In genomic region chr14:22445161-22445821, GRCm38 (mm10) we compare ENCODE assay signal across 9 mouse cellular contexts.
DNase-seq lines count a peak whose midpoint lies in the region; ATAC-seq and TF ChIP-seq lines count a peak whose summit lies in the region.
"Had no signal": no experiment of that assay in that cellular context is flagged by ENCODE, and none has a peak within 500 bp of the region (broad histone marks: within the 10 kb centered on the region; RNA-seq: fewer than 3 reads in every experiment).

No protein-coding gene starts in this region.

- no peak overlapping the region for H3K4me3 ChIP-seq in left cerebral cortex, adult 2 months

- TF ChIP-seq CTCF in left cerebral cortex, adult 2 months (IDR thresholded peaks at IDR 0.05): no peak

- no peak for ATAC-seq in inflammation-experienced regulatory T-cells, adult 6 months

- intact Hi-C loops in left cerebral cortex, adult 2 months (cut with DNase I): loop anchor here (1.0 to 5.0 kb wide), 3 partner anchors 81 to 458 kb away; no protein-coding TSS in a partner anchor

- peak; percentile 36 to 49 for DNase-seq in frontal cortex, postnatal 36 days (ENCODE audit: low spot score in 2 of 2)
- DNase-seq in frontal cortex, postnatal 25 days (ENCODE audit: low spot score in 2 of 2): no peak
- DNase-seq in right cerebral cortex, postnatal 25 days: peak; percentile 25
- DNase-seq in right cerebral cortex, postnatal 4 days: no peak
- DNase-seq in left cerebral cortex, adult 2 months (ENCODE audit: extremely low spot score in 1 of 2, low spot score in 2 of 2): peak; percentile 11 to 23
- peak; percentile 54 for DNase-seq in telencephalon, adult 2 months (ENCODE audit: low read depth, low spot score)
- DNase-seq in spleen, postnatal 10 days (ENCODE audit: low spot score in 2 of 2): no peak

- H3K27ac ChIP-seq in left cerebral cortex, adult 2 months: peak overlapping the region; percentile 61
- H3K27ac ChIP-seq: stomach, postnatal 0 days had no signal

Comparison
In these comparisons a context has a peak if more than half of its experiments do, and no peak if none do; other contexts are left out.
1. DNase-seq: peak in frontal cortex, postnatal 36 days (2 of 2), right cerebral cortex, postnatal 25 days (single experiment), left cerebral cortex, adult 2 months (2 of 2) and telencephalon, adult 2 months (single experiment); none in frontal cortex, postnatal 25 days (0 of 2), right cerebral cortex, postnatal 4 days (single experiment) and spleen, postnatal 10 days (0 of 2).